In the genomic region with DNA sequence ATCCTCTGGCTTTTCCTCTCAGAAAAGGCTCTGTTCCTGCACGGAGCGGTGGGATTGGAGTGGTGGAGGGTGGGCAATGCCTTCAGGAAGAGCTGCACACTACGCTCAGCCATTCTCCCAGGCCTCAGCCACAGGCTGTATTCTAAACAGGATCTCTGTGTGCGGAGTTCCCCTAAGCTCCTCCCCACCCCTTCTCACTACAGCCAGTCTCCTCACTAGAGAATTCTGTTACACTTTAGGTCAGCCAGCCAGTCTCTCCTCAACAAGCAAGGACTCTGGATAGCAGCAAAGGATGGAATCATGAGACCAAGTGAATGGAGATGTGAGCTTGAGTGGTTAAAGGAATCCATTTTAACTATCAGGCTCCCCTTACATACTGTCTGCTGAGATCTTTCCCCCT, we compare ENCODE assay signal across 7 mouse cellular contexts. TPM values are rescaled to one million over a fixed set of nuclear protein-coding genes. Genes with fewer than 3 reads are reported as not detected.
DNase-seq lines count a peak whose midpoint lies in the region; ATAC-seq and TF ChIP-seq lines count a peak whose summit lies in the region.

No protein-coding gene starts in this region.

- no peaks in the 10 kb centered on the region for H3K79me2 ChIP-seq in liver, adult 2 months (ENCODE audit: control insufficient read depth, insufficient read depth, low read length)

- WGBS in bone marrow, adult 2 months, result 24% methylated on average over 4 of the region's 4 CpGs
- WGBS in forebrain, embryonic 13.5 days, result 41% methylated on average over 4 of the region's 4 CpGs
- WGBS in liver, adult 2 months, result 78% methylated on average over 4 of the region's 4 CpGs
- 42% methylated on average over 4 of the region's 4 CpGs for WGBS in neural tube, embryonic 15.5 days

- peak overlapping the region; percentile 49 for H3K9ac ChIP-seq in forebrain, embryonic 13.5 days
- H3K9ac ChIP-seq in liver, adult 2 months (ENCODE audit: low read depth, low read length), result peak overlapping the region; percentile 69
- no peak overlapping the region for H3K9ac ChIP-seq in neural tube, embryonic 15.5 days (replicated peaks)

- DNase-seq in G1E (ENCODE audit: low spot score), result peak; percentile 62
- no peak for DNase-seq in liver, adult 2 months (ENCODE audit: extremely low read depth, low read depth, low spot score)
- no peak for DNase-seq in retina, postnatal 1 day

- no peaks in the 10 kb centered on the region for H3K9me3 ChIP-seq in G1E (replicated peaks)
- H3K9me3 ChIP-seq in forebrain, embryonic 13.5 days (replicated peaks), result no peaks in the 10 kb centered on the region
- H3K9me3 ChIP-seq in neural tube, embryonic 15.5 days (replicated peaks), result no peaks in the 10 kb centered on the region

- TF ChIP-seq POLR2A in bone marrow, adult 2 months (IDR thresholded peaks at IDR 0.05; ENCODE audit: borderline replicate concordance, control insufficient read depth, low read depth, low read length), result no peak
- TF ChIP-seq POLR2A in liver, adult 2 months (IDR thresholded peaks at IDR 0.05; ENCODE audit: extremely low read depth, insufficient read depth, low read length), result no peak

- peak overlapping the region; percentile 65; the same call in 1 of the 2 replicates for H3K4me3 ChIP-seq in G1E (ENCODE audit: low read depth, low read length)
- peak overlapping the region; percentile 56 for H3K4me3 ChIP-seq in bone marrow, adult 2 months (replicated peaks; ENCODE audit: control insufficient read depth, low read depth, low read length)
- H3K4me3 ChIP-seq in forebrain, embryonic 13.5 days, result peak overlapping the region; percentile 4; the same call in 1 of the 2 replicates
- H3K4me3 ChIP-seq in liver, adult 2 months (ENCODE audit: insufficient read depth, low read depth, low read length), result no peak overlapping the region
- 0 out of 2 replicates have a peak overlapping the region, but pooled peaks have one; percentile 4 for H3K4me3 ChIP-seq in neural tube, embryonic 15.5 days (replicated peaks)

- H3K27ac ChIP-seq in bone marrow, adult 2 months (ENCODE audit: control insufficient read depth, insufficient read depth, low read depth, low read length, poor library complexity), result peak overlapping the region; percentile 65
- peak overlapping the region; percentile 53 for H3K27ac ChIP-seq in forebrain, embryonic 13.5 days
- peak overlapping the region; percentile 89 for H3K27ac ChIP-seq in liver, adult 2 months (replicated peaks; ENCODE audit: insufficient read depth, low read depth, low read length)
- H3K27ac ChIP-seq in neural tube, embryonic 15.5 days (replicated peaks), result 0 out of 2 replicates have a peak overlapping the region, but pooled peaks have one; percentile 19

- H3K36me3 ChIP-seq in G1E (replicated peaks), result peaks cover 23% of the 10 kb centered on the region
- 0 out of 2 replicates have a peak, but pooled peaks cover 3% of the 10 kb centered on the region for H3K36me3 ChIP-seq in forebrain, embryonic 13.5 days (ENCODE audit: poor library complexity, severe bottlenecking)
- no peaks in the 10 kb centered on the region for H3K36me3 ChIP-seq in liver, adult 2 months (ENCODE audit: control insufficient read depth, insufficient read depth, low read length)
- no peaks in the 10 kb centered on the region for H3K36me3 ChIP-seq in neural tube, embryonic 15.5 days

- peak; percentile 50; the same call in 1 of the 2 replicates for ATAC-seq in G1E (ENCODE audit: extremely low read depth, insufficient number of reproducible peaks, low FRiP score, poor library complexity, severe bottlenecking)
- ATAC-seq in forebrain, embryonic 13.5 days, result no peak
- ATAC-seq in neural tube, embryonic 15.5 days (ENCODE audit: low FRiP score), result no peak
- no peak for ATAC-seq in granulocyte monocyte progenitor cell, adult 5-6 weeks (replicated peaks; ENCODE audit: poor library complexity, severe bottlenecking)

- no peak for TF ChIP-seq CTCF in G1E (IDR thresholded peaks at IDR 0.05; ENCODE audit: low read depth, low read length)
- TF ChIP-seq CTCF in bone marrow, adult 2 months (IDR thresholded peaks at IDR 0.05; ENCODE audit: control insufficient read depth, insufficient read depth, low read length), result no peak
- no peak for TF ChIP-seq CTCF in liver, adult 2 months (IDR thresholded peaks at IDR 0.05; ENCODE audit: low read depth, low read length)

- peak overlapping the region; percentile 87 for H3K4me2 ChIP-seq in forebrain, embryonic 13.5 days
- peak overlapping the region; percentile 87 for H3K4me2 ChIP-seq in neural tube, embryonic 15.5 days

- peaks cover 11% of the 10 kb centered on the region for H3K27me3 ChIP-seq in G1E (ENCODE audit: insufficient read depth, low read length)
- H3K27me3 ChIP-seq in forebrain, embryonic 13.5 days, result no peaks in the 10 kb centered on the region
- peaks cover 4% of the 10 kb centered on the region for H3K27me3 ChIP-seq in liver, adult 2 months (ENCODE audit: control insufficient read depth, insufficient read depth, low read length)
- H3K27me3 ChIP-seq in neural tube, embryonic 15.5 days (replicated peaks), result no peaks in the 10 kb centered on the region

- H3K4me1 ChIP-seq in G1E (ENCODE audit: insufficient read depth, low read depth, low read length), result peaks cover 85% of the 10 kb centered on the region
- H3K4me1 ChIP-seq in bone marrow, adult 2 months (ENCODE audit: control insufficient read depth, insufficient read depth, low read length), result no peaks in the 10 kb centered on the region; the same call in 1 of the 2 replicates
- peaks cover 78% of the 10 kb centered on the region for H3K4me1 ChIP-seq in forebrain, embryonic 13.5 days
- H3K4me1 ChIP-seq in liver, adult 2 months (ENCODE audit: control insufficient read depth, insufficient read depth, low read length), result peaks cover 4% of the 10 kb centered on the region
- H3K4me1 ChIP-seq in neural tube, embryonic 15.5 days, result peaks cover 76% of the 10 kb centered on the region

RNA-seq across cellular contexts. Expression of a gene that starts 3.1 kb away (rescaled TPM):
- 11.8 and 99.6 TPM in 2 replicates for total RNA-seq in G1E (2014; fragmentation: Nextera tagmentation)
- 6.7 and 7.9 TPM in 2 replicates for total RNA-seq in G1E (2017)
- 14.9 and 18.3 TPM in 2 replicates for polyA plus RNA-seq in G1E (2012)
- 246 and 316 TPM in 2 replicates for polyA plus RNA-seq in bone marrow, adult 2 months (2011; ENCODE audit: insufficient read depth, insufficient read length, low replicate concordance, missing spikeins)
- 16.7 and 19.7 TPM in 2 replicates for polyA plus RNA-seq in forebrain, embryonic 13.5 days (2015; fragmentation: Nextera tagmentation; extraction: Ambion mirVana)
- 1.6 and 1.9 TPM in 2 replicates for total RNA-seq in liver, adult 2 months (2014; rRNA removed)
- polyA plus RNA-seq in liver, adult 2 months (2012; rRNA removed), result 2.2 and 2.5 TPM in 2 replicates
- polyA plus RNA-seq in neural tube, embryonic 15.5 days (2015; fragmentation: Nextera tagmentation; extraction: Ambion mirVana), result 28.5 and 33.2 TPM in 2 replicates
- 1.5 and 6.2 TPM in 2 replicates for total RNA-seq in granulocyte monocyte progenitor cell, adult 5-6 weeks (2014; fragmentation: Nextera tagmentation)
- total RNA-seq in granulocyte monocyte progenitor cell, adult 5-6 weeks (2017), result 3.7 and 4.2 TPM in 2 replicates

RNA-seq across cellular contexts. Expression of a gene that starts 29.4 kb away (rescaled TPM):
- 22.7 and 24.8 TPM in 2 replicates for total RNA-seq in G1E (2014; fragmentation: Nextera tagmentation)
- 18.5 and 19.0 TPM in 2 replicates for total RNA-seq in G1E (2017)
- 2.3 and 2.9 TPM in 2 replicates for polyA plus RNA-seq in G1E (2012)
- 9.6 and 13.7 TPM in 2 replicates for polyA plus RNA-seq in bone marrow, adult 2 months (2011; ENCODE audit: insufficient read depth, insufficient read length, low replicate concordance, missing spikeins)
- polyA plus RNA-seq in forebrain, embryonic 13.5 days (2015; fragmentation: Nextera tagmentation; extraction: Ambion mirVana), result 10.5 and 12.5 TPM in 2 replicates
- 8.9 and 10.1 TPM in 2 replicates for total RNA-seq in liver, adult 2 months (2014; rRNA removed)
- 3.6 and 4.1 TPM in 2 replicates for polyA plus RNA-seq in liver, adult 2 months (2012; rRNA removed)
- polyA plus RNA-seq in neural tube, embryonic 15.5 days (2015; fragmentation: Nextera tagmentation; extraction: Ambion mirVana), result 8.4 and 9.2 TPM in 2 replicates
- 16.4 and 19.2 TPM in 2 replicates for total RNA-seq in granulocyte monocyte progenitor cell, adult 5-6 weeks (2014; fragmentation: Nextera tagmentation)
- 18.1 and 43.1 TPM in 2 replicates for total RNA-seq in granulocyte monocyte progenitor cell, adult 5-6 weeks (2017)

Comparison
In these comparisons a context has a peak if more than half of its experiments do, and no peak if none do; other contexts are left out.
1. H3K27ac ChIP-seq: peak in every context shown above with its lines; median percentile 89 in liver, adult 2 months; 65 in bone marrow, adult 2 months; 53 in forebrain, embryonic 13.5 days; 19 in neural tube, embryonic 15.5 days.